Mouse (Mus musculus) adrenal gland (tissue): Measurements from ENCODE around the gene Pik3ca.

Experiments
- intact Hi-C: fragments of 180-260 bp; cut with DNase I; formaldehyde crosslinking; loops from one replicate; pipeline ENCODE4 v1.15.1; 2025

Pik3ca gene

DNA sequence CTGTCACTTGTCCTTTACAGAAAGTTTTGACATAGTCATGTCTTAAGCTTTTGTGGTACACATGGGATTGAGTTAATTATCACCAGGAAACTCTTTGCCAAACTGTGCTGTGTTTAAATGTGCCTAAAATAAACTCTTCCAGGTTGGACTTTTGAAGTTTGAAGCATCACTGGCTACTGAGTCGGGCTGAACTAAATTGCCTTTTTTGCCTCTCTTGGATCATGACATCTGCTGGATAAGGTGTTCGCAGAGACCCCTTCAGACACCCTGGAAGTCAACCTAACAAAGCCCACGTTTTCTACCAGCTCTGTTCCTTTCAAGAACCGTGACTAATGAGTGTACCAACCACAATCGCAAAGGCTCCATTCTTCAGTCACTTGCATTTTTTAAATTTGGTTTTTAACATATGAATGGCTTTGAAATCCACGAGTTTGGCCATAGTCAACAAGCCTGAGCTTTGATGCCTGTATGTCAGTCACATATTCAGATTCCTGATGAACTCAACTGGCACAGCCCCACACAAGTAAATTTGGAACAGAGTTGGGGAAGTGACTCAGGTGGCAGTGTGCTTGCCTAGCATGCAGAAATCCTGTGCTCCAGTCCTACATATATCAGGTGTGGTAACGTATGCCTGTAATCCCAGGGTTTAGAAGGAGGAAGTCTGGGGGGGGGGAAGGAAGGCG, 97.8 kb downstream of the Pik3ca start:
- intact Hi-C loops: no loop called here

DNA sequence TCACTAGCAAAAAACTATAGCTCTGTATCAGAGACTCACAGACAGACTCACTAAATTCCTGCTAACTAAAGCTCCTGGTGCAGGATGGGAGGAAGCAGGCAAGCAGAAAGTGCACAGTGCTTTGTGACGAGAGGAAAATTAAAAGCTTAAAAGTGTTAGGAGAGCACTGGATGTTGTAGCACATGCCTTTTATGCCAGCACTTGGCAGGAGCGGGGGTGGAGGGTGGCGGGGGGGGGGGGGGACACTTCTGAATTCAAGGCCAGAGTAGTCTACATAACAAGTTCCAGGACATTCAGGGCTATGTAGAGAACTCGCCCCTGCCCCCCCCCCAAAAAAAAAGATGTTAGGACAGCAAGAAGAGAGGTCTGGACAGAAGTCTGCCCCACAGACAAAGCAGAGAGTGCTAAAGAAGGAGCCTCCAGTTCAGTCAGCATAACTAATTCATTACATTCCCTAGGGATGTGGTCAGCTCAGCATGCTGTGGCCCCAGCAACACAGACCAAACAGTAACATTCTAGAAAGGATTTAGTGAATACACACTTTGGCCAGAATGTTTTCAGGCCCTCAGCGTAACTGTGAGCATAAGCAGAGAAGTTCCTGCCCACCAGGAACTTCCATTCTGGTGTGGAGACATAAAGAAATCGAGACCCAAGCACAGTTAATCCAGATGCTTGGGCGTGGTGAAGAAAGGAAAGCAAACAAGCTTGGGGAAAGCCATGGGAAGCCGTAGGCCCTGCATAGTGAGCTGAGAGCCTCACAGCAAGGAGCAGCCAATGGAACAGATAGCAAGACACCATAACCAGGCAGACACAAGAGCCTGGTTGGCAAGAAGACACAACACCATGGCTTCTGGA, 98.6 kb downstream of the Pik3ca start:
- intact Hi-C loops: no loop called here

DNA sequence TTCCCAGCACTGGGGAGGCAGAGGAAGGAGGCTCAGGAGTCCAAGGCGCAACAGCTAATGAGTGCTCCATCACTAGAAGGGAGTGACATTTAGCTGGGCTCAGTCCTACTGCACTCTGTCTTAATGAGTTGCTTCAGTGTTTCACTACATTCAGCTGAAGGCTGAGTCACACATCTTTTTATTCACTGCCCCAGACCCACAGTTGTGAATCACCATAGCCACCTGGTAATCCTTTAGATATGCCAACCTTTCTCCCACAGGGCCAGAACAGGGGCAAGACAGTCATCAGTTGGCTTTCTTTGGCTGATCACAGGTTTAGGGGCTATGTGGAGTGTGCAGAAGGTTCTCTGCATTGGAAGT, 99.2 kb downstream of the Pik3ca start:
- intact Hi-C loops: no loop called here

DNA sequence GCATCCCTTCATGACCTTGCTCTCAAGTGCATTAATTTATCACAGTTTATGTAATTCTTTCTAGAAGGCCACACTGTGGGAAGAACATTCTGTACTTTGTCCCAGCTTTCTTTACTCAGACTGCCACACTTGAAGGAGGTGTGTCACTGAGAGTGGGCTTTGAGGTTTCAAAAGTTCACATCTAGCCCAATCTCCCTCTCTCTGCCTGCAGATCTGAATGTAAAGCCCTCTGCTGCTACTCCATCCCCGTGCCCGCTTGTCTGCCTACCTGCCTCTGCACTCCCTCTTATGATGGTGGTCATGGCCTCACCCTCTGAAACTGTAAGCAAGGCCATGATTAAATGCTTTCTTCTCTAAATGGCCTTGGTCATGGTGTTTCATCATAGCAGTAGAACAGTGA, 102.9 kb downstream of the Pik3ca start:
- intact Hi-C loops: no loop called here

DNA sequence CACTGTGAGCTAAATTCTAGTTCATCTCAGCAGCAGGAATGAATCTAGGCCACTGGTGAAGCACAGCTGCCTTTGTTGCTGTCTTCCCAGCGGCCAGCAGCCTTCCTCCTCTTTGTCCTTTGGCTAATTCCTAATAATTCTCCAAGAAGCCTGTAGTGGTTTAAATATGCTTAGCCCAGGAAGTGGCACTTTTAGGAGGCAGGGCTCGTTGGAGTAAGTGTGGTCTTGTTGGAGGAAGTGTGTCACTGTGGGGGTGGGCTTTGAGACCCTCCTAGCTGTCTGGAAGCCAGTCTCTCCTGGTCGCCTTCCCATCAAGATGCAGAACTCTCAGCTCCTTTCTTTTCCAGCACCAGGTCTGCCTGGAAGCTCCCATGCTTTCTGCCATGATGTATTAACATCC, 108.4 kb downstream of the Pik3ca start:
- intact Hi-C loops: loop anchor here (5.0 kb wide), 2 partner anchors 49 to 114 kb away; no protein-coding TSS in a partner anchor

DNA sequence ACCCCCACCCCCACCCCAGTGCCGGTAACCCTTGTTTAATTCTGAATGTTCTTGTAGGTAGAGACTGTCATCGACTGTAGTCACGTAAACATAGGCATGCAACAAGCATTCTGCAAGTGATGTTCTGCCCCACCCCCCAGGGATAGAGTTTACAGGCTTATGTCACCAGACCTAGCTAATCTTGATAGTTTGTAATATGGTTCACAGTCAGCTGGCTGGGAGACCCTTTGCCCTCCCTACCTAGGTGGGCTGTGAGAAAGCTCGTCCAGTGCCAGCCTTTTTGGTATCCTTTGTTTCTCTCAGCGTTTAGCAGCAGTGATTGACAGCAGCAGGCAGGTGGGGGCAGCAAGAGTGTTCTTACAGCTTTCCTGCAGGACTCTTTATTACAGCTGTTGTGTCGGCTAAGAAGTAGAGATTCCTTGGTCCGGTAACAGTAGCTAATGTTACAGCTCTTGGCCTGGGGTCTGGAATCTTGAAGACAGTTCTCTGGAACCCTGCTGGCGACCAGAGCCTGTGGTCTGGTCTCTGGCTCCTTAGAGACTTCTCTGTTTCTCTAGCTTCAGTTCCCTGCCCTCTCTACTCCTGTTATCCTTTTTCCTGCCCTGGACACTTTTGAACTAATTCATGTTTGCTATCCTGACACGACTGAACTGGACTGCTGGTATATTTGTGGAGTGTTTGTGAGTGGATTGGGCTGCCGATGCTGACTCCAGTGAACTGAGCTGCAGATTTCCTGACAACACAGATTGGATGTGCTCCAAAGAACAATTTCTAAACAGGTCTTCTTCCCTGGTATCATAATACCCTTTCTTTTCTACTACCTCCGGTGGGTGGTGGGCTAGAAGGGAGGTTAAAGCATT, 109.1 kb downstream of the Pik3ca start:
- intact Hi-C loops: loop anchor here (5.0 kb wide), 2 partner anchors 49 to 114 kb away; no protein-coding TSS in a partner anchor

DNA sequence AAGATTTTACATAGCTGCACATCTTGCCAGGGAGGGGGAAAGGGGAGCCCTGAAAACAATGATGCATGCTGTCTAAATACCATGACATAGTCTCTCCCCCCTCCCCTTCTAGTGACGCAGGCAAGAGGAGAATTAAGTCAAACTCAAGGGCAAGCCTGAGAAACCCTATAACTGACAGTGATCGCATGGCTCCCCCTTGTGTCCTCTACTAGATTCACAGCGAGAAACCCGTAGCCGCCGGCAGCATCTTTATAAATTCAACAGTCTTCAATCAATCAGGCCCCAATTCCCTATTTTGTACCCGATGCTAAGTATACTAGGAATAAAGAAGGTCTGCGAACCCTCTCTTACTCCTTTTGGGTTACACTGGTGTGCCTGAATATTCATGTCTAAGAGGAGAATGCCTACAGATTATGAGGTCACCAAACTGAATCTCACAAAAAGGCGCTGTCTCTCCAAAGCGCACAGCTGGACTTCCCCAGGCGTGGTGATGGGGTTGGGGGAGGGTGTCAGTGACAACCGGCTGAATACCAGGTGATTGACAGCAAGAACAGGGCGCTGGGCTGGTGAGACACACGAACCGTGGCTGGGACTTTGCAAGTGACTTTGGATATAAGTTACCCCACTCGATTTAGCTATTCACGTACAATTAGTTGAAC, 111.3 kb downstream of the Pik3ca start:
- intact Hi-C loops: loop anchor here (1.0 to 5.0 kb wide), 3 partner anchors 51 to 172 kb away; no protein-coding TSS in a partner anchor

DNA sequence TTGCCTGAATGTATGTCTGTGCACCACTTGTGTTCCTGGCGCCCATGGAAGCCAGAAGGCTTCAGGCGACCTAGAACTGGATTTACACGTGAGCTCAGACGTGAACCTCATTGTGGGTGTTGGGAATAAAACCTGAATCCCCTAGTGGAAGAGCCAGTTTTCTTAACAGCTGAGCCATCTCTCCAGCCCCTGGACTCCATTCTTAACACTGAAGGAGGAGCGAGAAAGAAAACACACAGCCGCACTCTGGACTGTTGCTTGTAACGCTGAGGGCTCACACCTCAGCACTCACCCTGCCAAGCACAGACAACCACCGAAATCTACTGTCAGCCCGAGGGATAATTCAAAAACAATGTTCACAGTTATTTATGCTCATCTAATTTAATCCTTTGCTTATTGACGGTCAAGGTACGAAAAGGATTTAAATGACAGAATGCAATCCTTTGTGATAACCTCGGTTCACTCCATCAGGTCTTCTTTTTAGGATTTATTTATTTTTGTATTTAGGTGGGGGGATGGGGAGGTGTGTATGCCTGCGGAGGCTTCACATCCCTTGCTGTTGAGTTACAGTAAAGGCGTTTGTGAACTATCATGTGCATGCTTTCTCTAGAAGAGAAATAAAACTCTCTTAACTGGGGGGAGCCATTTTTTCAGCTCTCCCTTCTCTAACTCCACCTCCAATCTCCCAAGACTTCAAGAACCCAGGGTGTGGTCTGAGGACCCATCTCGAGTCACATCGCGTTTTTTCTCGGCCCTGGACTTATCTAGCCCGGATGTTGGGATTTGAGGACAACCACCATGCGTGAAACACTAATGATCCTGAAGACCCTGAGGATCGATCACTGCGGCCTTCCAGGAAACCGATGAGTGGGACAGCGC, 112.3 kb downstream of the Pik3ca start, which contains the start of gene Zfp639:
TSS of gene Zfp639 (plus strand) at position 764 of the 879 bp plus-strand sequence.
- intact Hi-C loops: loop anchor here (5.0 kb wide), 2 partner anchors 52 to 117 kb away; no protein-coding TSS in a partner anchor

DNA sequence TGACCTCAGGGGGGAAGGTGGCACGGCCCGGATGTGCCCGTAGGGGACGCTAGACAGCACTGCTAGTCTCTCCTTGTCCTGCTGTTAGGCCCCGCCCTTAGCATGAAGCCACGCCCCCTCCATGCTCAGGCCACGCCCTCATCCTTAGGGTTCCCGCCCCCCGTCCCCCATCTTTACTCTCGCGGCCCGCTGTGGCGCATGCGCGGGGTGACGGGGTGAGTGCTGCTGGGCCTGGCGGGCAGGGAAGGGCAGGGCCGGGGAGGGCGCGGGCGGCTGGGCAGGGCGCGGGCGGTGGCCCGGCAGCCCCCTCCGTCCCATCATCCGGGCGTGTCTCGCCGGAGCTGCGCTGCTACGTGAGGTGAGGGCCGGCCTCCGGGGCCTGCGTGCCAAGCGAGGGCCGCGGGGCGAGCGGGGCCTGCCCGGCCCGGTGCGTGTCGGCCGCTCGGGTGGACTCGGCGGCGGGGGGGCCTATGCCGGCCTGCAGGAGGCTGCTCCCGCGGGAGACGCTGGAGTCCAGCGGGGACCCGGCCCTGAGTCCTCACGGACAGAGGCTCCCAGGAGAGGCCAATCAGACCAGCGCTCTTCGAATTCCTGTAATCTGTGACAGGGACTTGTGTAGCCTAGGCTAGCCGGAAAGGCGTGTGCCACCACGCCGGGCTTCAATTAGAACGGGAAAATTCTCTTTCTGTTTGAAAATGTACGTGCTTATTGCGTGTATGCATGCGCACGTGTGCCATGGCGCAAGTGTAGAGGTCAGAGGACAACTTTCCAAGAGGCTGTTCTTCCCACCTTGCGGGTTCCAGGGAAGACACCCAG, 113.1 kb downstream of the Pik3ca start:
- intact Hi-C loops: no loop called here

DNA sequence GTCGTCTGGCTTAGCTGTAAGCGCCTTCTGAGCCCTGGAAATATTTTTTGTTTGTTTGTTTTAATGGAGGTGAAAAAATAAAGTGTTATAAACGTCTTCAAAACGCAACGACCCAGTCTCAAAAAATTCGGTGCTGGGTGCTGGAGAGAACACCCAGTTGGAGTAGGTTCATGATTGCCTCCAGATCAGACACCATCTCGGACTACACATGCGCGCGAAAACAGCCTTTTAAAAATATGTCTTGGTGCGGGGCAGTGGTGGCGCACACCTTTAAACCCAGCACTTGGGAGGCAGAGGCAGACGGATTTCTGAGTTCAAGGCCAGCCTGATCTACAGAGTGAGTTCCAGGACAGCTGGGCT, 113.7 kb downstream of the Pik3ca start:
- intact Hi-C loops: no loop called here

DNA sequence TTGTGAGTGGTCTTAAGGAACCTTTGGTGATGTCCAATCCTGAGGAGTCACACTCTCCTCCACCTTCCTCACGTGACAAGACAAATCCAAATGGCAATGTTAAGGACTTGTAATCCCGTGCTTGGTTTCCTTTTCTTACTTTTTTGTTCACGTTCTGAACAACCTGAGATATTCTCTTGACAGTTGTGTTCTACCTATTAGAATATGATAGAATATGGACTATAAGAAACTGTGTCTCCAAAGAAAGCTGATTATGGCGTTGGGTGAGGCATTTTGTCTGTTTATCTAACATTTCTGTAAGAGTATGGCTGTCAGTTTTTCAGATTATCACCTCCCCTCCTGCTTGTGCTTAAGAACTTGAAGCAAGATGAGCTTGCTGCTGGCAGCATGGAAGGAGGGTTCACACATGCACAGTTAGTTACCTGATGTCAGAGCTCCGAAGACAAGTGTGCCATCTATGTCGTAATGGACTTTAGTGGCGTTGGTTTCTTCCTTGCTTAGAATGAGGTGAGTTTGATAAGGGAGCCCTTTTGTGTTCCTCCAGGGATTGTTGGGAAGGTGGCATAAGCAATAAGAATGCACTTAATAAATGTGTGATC, 115.3 kb downstream of the Pik3ca start:
- intact Hi-C loops: no loop called here

DNA sequence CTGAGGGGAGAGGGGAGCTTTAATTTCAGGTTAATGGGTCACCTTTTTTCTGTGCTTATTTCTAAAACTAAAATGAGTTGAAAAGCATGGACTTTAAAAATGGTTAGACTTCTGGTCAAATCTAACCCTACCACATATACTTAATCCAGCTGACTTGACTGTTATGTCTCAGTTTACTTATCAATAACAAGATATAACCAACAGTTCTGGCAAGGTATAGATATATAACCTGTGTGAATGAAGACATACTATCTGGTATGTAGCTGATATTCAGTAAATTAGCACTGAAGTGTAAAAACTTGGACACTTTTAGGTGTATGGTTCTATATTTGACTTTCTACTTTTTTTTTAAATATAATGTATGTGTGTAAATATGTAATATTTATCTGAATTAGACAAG, 116.1 kb downstream of the Pik3ca start:
- intact Hi-C loops: no loop called here
